In the genomic region with DNA sequence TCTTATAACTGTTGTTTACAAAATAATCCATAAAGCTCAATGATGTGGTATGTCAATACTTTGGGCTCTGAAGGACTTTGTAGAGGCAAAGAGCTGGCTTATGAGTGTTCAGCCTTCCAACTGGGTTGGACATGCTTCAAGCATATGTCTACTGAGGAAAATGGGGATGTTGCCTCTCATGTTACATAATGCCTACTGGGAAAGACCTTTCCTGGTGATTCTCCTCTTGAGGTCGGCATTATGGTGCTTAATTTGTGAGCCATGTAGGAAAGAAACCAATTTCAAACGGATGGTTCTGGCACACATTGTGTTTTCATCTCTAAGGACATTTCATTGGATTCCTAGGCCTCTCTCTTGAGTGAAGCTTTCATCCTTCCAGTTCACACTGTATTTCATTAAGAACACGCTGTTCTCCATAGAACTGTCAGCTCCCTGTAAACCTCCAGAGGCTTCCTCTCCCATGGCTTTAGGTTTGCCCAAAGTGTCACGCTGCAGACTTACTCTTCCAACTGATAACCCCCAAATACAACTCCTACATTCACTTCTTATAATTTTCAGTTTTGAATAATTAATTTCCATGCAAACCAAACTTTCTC, we compare ENCODE assay signal across 12 mouse cellular contexts.
"Had no signal": no experiment of that assay in that cellular context is flagged by ENCODE, and none has a peak within 500 bp of the region (broad histone marks: within the 10 kb centered on the region; RNA-seq: fewer than 3 reads in every experiment).

No protein-coding gene starts in this region.

- H3K4me3 ChIP-seq: midbrain, embryonic 12.5 days; neural tube, embryonic 13.5 days; stomach, embryonic 15.5 days had no signal

- DNase-seq: kidney, postnatal 36 days; lung, adult 18-20 months; retina, postnatal 1 day; right cerebral cortex, postnatal 4 days; thymus, adult 2 months; thymus, postnatal 25 days had no signal

- H3K9me3 ChIP-seq: midbrain, embryonic 12.5 days; neural tube, embryonic 13.5 days; stomach, embryonic 15.5 days had no signal

- ATAC-seq: midbrain, embryonic 16.5 days had no signal

- H3K36me3 ChIP-seq: midbrain, embryonic 12.5 days; neural tube, embryonic 13.5 days; stomach, embryonic 15.5 days had no signal

- H3K27me3 ChIP-seq: midbrain, embryonic 12.5 days; neural tube, embryonic 13.5 days; stomach, embryonic 15.5 days had no signal

- H3K4me2 ChIP-seq: midbrain, embryonic 12.5 days; neural tube, embryonic 13.5 days; stomach, embryonic 15.5 days had no signal

- H3K9ac ChIP-seq: liver, embryonic 14.5 days; midbrain, embryonic 12.5 days; neural tube, embryonic 13.5 days; stomach, embryonic 15.5 days had no signal

- H3K27ac ChIP-seq: kidney, postnatal 0 days; liver, embryonic 14.5 days; midbrain, embryonic 12.5 days; neural tube, embryonic 13.5 days; stomach, embryonic 15.5 days had no signal
